Mouse (Mus musculus) midbrain, embryonic 11.5 days (tissue): ENCODE measurements around the gene Cnpy3. TPM values are rescaled to one million over a fixed set of nuclear protein-coding genes. Genes with fewer than 3 reads are reported as not detected.

Source experiments
- ATAC-seq: fragments of 200-750 bp; cut with Nextera tagmentation; 2 replicates; pipeline ENCODE4 v1.8.0; 2017; ENCODE audit warnings: moderate TSS enrichment, moderate library complexity; ENCODE audit not compliant: low FRiP score
- DNase-seq: peaks from one replicate; pipeline ENCODE4 v3.0.0; 2015; ENCODE audit warnings: low spot score; ENCODE audit errors: missing footprints
- H3K27ac ChIP-seq: fragments of 300-500 bp; sonication (generic); 2 replicates; pipeline ENCODE4 v1.5.1; 2014; ENCODE audit warnings: low read depth, low read length
- H3K27me3 ChIP-seq: fragments of 300-500 bp; sonication (generic); 2 replicates; pipeline ENCODE4 v1.6.1; 2014; ENCODE audit warnings: mild to moderate bottlenecking, low read length, moderate library complexity, mixed read lengths; ENCODE audit not compliant: control insufficient read depth, insufficient read depth
- H3K36me3 ChIP-seq: fragments of 300-500 bp; sonication (generic); 2 replicates; pipeline ENCODE4 v1.6.1; 2014; ENCODE audit warnings: mild to moderate bottlenecking, low read length, moderate library complexity, mixed read lengths; ENCODE audit not compliant: control insufficient read depth, insufficient read depth
- H3K4me1 ChIP-seq: fragments of 300-500 bp; sonication (generic); 2 replicates; pipeline ENCODE4 v1.6.1; 2014; ENCODE audit warnings: low read length; ENCODE audit not compliant: control insufficient read depth, insufficient read depth
- H3K4me2 ChIP-seq: fragments of 300-500 bp; sonication (generic); 2 replicates; pipeline ENCODE4 v1.6.1; 2014; ENCODE audit warnings: mild to moderate bottlenecking, moderate library complexity
- H3K4me3 ChIP-seq: fragments of 300-500 bp; sonication (generic); 2 replicates; pipeline ENCODE4 v1.5.1; 2014; ENCODE audit warnings: low read depth, low read length
- H3K9ac ChIP-seq: fragments of 300-500 bp; sonication (generic); 2 replicates; pipeline ENCODE4 v1.6.1; 2014; ENCODE audit warnings: low read length
- H3K9me3 ChIP-seq: fragments of 300-500 bp; sonication (generic); 2 replicates; pipeline ENCODE4 v1.6.1; 2016; ENCODE audit warnings: low read length; ENCODE audit not compliant: control insufficient read depth
- WGBS: fragments of 180-500 bp; shearing (Covaris S2); extraction: QIAGEN DNeasy Blood & Tissue Kit; methylation state at CpG from one replicate; pipeline ENCODE4 v1.1.7; 2014; 5-methylcytosine and 5-hydroxymethylcytosine counted together
- polyA plus RNA-seq: library from polyadenylated mRNA; unstranded; fragments of >200 nt; fragmentation: Nextera tagmentation; extraction: Ambion mirVana; gene quantifications from 2 replicates; pipeline ENCODE4 v1.2.1, GENCODE M21; 2014

Cnpy3 gene
- polyA plus RNA-seq, 1 experiment from 2014 or later, result 56.3 TPM

DNA sequence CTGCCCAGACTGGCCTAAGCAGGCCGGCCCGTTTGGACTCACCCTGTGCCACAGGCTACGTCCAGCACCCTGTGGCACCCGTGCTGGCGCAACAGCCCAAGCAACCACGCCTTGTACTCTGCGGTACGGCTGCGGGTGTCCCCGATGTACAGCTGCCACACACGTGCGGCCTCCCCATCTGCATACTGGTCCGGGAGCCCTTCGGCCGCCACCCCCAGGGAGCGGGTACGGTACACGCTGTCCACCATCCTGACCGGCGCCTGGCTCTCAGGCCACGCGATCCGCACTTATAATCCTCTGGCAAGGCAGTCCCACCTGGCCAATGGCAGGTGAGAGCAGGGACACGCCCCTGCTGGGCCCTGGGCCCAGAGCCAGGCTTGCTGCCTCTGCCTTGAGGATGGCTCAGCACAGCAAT is 23.1 kb downstream of the Cnpy3 start, which contains the start of gene Gnmt:
TSS of gene Gnmt (minus strand) at position 265 of the 415 bp plus-strand sequence.
- H3K9ac ChIP-seq, result no peak within 1 kb of the TSS
- no peak within 1 kb of the TSS for H3K4me3 ChIP-seq

DNA sequence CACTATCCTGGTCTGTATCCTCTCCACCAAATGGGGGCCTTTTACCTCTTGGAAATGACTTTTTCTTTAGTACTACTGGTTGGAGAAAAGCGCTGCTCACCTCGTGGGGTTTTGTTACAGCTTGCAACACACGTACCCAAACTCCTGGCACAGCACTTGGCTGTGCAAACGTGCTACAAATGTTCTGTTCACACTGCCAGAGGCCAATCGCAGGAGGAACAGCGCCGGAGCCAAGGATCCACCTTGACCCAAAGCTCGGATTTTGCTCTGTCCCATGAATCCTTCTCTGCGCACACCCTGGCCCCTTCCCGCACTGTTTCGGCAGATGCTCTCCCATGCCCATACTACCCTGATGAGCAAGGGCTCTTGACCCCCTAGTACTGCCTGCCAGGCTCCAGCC is 23.5 kb downstream of the Cnpy3 start:
- DNase-seq (peak; percentile 80), ATAC-seq (no peak)
- H3K27me3 ChIP-seq, result peaks cover 3% of the 10 kb centered on the region
- 49% methylated on average over 11 of the region's 11 CpGs for WGBS
- no peaks in the 10 kb centered on the region for H3K9me3 ChIP-seq
- H3K36me3 ChIP-seq, result no peaks in the 10 kb centered on the region
- no peak overlapping the region for H3K27ac ChIP-seq
- H3K4me2 ChIP-seq, result no peak overlapping the region
- H3K4me3 ChIP-seq, result no peak overlapping the region
- no peak overlapping the region for H3K9ac ChIP-seq
- H3K4me1 ChIP-seq, result no peaks in the 10 kb centered on the region

More for the DNA sequence above, 23.1 kb downstream of the Cnpy3 start, which contains the start of gene Gnmt:
- no peaks in the 10 kb centered on the region for H3K4me1 ChIP-seq
- peaks cover 3% of the 10 kb centered on the region for H3K27me3 ChIP-seq
- ATAC-seq (0 out of 2 replicates have a peak, but pooled peaks have one; percentile 14), DNase-seq (peak; percentile 85)
- no peaks in the 10 kb centered on the region for H3K36me3 ChIP-seq
- H3K27ac ChIP-seq, result no peak within 1 kb of the TSS
- no peaks in the 10 kb centered on the region for H3K9me3 ChIP-seq
- 20% methylated on average over 24 of the region's 24 CpGs for WGBS
- no peak within 1 kb of the TSS for H3K4me2 ChIP-seq

DNA sequence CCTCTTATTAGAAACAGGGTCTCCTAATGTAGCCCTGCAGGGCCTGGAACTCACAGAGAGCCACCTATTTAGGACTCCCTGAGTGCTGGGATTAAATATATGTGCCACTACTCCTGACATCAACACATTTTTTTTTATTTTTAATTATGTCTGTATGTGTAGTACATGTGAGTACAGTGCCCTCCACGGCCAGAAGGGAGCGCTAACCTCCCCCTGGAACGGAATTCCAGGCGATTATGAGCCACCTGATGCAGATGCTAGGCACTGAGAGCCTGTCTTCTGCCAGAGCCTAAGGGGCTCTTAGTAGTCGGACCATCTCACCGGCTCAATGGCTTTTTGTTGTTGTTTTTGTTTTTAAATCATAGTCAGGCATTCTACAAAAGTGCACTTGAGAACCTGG is 24.0 kb downstream of the Cnpy3 start:
- DNase-seq, result no peak
- Histone ChIP-seq H3K27me3 (peaks cover 3% of the 10 kb centered on the region), H3K4me2 (no peak overlapping the region), H3K4me3 (no peak overlapping the region), H3K27ac (no peak overlapping the region), H3K4me1 (no peaks in the 10 kb centered on the region), H3K36me3 (no peaks in the 10 kb centered on the region), H3K9me3 (no peaks in the 10 kb centered on the region), H3K9ac (no peak overlapping the region)
- WGBS, result 40% methylated on average over 6 of the region's 6 CpGs
- ATAC-seq, result no peak

DNA sequence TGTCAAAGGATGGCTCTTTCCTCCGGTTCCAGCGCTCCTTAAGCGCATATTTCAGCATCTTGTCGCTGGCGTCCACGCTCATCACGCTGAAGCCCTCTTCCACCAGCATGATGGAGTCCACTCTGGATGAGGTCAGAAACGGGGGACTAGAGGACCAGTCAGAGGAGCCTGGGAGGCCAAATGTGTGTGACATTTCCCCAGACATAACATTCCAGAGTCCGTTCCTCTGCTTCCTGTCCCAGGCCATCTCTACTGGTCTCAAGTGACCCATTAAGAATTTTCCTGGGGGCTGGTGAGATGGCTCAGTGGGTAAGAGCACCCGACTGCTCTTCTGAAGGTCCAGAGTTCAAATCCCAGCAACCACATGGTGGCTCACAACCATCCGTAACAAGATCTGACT is 24.7 kb downstream of the Cnpy3 start:
- Histone ChIP-seq H3K4me3 (no peak overlapping the region), H3K9me3 (no peaks in the 10 kb centered on the region), H3K27ac (no peak overlapping the region), H3K4me2 (no peak overlapping the region), H3K4me1 (no peaks in the 10 kb centered on the region), H3K27me3 (peaks cover 3% of the 10 kb centered on the region), H3K9ac (no peak overlapping the region), H3K36me3 (no peaks in the 10 kb centered on the region)
- ATAC-seq, result no peak
- peak; percentile 61 for DNase-seq
- WGBS, result 95% methylated on average over 11 of the region's 11 CpGs

DNA sequence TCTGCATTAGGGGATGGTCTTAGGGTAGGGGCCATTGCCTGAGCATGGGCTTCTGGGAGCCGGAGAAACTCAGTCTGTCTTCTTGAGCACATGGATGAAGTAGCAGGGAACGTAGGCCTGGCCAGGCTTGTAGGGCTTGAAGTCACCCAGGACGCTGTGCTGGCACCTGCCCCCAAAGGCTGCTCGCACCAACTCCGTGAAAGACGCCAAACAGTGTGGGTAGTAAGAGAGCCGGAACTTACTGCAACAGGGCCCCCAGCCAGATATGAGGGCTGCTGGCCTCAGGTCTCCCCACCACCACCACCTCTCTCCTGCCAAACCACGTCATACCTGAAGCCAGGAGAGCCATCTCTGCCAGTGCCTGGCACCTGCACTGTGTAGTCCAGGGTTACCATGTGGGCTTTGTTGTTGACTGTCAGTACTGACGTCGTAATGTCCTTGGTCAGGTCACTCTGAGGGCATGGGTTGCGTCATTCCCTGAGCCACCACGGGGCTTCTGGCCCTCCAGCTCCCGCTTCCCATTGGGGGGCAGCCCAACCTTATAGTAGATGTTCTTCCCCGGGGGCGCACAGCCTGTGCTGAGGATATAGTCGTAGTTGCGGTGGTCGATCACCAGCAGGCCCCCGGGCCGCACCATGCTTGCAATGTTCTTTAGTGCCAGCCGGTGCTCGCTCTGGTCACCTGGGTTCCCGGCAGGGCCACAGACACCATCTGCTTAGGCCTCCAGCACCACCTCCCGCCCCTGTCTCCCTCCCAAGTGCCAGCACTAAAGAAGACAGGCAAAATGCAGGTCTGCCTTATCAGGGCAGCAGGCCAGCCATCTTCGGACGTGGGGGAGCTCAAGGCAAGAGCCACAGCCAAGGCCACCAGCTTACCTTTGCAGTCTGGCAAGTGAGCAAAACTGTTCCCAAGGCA is 26.0 kb downstream of the Cnpy3 start:
- H3K9me3 ChIP-seq, result no peaks in the 10 kb centered on the region
- no peak overlapping the region for H3K9ac ChIP-seq
- H3K4me2 ChIP-seq, result no peak overlapping the region
- H3K27ac ChIP-seq, result no peak overlapping the region
- no peak overlapping the region for H3K4me3 ChIP-seq
- no peaks in the 10 kb centered on the region for H3K36me3 ChIP-seq
- ATAC-seq (0 out of 2 replicates have a peak, but pooled peaks have one; percentile 4), DNase-seq (peak; percentile 82)
- no peaks in the 10 kb centered on the region for H3K4me1 ChIP-seq
- peaks cover 3% of the 10 kb centered on the region for H3K27me3 ChIP-seq
- WGBS, result 94% methylated on average over 26 of the region's 26 CpGs

DNA sequence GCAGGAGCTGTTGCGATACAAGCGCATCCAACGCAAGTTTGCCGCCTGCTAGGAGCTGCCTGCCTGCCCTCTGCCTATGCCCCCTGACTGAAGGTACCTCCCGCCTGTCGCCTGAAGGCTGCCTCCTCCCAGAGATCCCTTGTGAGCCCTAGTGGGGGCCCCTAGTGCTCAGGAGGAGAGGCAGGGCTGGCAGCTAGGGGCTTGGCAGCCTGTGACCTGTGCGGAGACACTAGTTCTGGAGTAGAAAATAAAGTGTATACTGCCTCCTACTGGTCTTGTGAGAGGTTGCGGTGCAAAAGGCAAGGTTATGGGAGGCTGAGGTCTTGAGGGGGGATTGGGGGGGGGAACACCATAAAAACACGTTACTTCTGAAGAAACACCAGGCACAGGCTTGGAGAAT is 26.7 kb downstream of the Cnpy3 start:
- H3K27ac ChIP-seq, result no peak overlapping the region
- 46% methylated on average over 9 of the region's 9 CpGs for WGBS
- no peaks in the 10 kb centered on the region for H3K9me3 ChIP-seq
- H3K9ac ChIP-seq, result no peak overlapping the region
- H3K27me3 ChIP-seq, result peaks cover 3% of the 10 kb centered on the region
- DNase-seq, result peak; percentile 82
- H3K36me3 ChIP-seq, result no peaks in the 10 kb centered on the region
- ATAC-seq, result peak; percentile 54; the same call in 1 of the 2 replicates
- H3K4me2 ChIP-seq, result no peak overlapping the region
- no peaks in the 10 kb centered on the region for H3K4me1 ChIP-seq
- no peak overlapping the region for H3K4me3 ChIP-seq

DNA sequence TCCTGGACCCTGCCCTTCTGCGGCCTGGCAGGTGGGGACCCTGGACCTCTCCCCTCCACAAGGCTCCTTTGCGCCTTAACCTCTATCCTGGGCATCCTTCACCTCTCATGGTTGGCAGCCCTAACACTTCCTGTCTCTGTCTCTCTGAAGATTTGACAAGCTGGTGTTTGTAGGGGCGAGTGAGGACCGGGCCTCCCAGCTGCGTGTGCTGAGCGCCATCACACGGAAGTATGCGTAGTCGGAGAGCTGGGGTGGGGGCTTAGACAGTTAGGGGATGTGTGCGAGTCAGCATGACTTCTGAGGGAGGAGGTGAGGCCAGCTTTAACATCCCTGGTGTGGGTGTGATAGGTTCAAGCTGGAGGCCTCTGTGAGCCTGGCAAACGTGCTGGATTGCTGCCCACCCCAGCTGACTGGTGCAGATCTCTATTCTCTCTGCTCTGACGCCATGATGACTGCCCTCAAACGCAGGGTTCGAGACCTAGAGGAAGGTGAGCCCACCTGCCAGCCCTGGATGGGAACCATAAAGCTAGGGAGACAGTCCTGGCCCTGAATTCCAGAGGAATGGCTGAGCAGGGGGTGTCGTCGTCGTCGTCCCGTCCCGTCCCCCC is 27.4 kb downstream of the Cnpy3 start:
- ATAC-seq (no peak), DNase-seq (peak; percentile 47)
- Histone ChIP-seq H3K4me1 (no peaks in the 10 kb centered on the region), H3K9me3 (no peaks in the 10 kb centered on the region), H3K36me3 (no peaks in the 10 kb centered on the region), H3K4me2 (no peak overlapping the region), H3K4me3 (no peak overlapping the region), H3K9ac (no peak overlapping the region), H3K27ac (no peak overlapping the region), H3K27me3 (peaks cover 3% of the 10 kb centered on the region)
- WGBS, result 83% methylated on average over 20 of the region's 20 CpGs

DNA sequence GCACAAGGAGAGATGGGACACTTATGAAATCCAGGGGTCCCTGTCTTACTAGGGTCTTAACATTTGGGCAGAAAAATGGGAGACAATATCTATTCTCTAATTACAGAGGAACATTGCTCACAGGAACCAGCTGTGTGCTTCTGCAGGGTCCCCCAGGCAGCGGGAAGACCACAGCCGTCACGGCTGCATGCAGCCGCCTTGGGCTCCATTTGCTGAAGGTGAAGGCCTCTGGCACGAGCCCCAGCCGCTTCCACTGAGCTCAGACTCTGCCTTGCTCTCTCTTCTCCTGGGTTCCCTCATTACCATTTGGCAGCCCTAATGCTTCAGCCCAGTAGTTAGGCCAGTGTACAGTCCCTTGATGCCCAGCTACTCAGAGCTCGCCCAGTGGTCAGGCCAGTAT is 30.9 kb downstream of the Cnpy3 start:
- Histone ChIP-seq H3K27me3 (no peaks in the 10 kb centered on the region), H3K4me2 (no peak overlapping the region), H3K4me3 (no peak overlapping the region), H3K9ac (no peak overlapping the region), H3K36me3 (no peaks in the 10 kb centered on the region), H3K27ac (no peak overlapping the region), H3K4me1 (no peaks in the 10 kb centered on the region), H3K9me3 (no peaks in the 10 kb centered on the region)
- WGBS, result 92% methylated on average over 7 of the region's 7 CpGs
- ATAC-seq, result no peak
- DNase-seq, result no peak
